Mouse (Mus musculus) bone marrow macrophage, adult 2 months (primary cell): ENCODE results near the gene Lsp1. TPM values are rescaled to one million over a fixed set of nuclear protein-coding genes. Genes with fewer than 3 reads are reported as not detected.
A peak's percentile ranks its signal among the peaks of the same experiment; 100 is the strongest.

Experiments
- H3K27ac ChIP-seq: 2 replicates; pipeline ENCODE4 v1.5.1; 2012; ENCODE audit warnings: low read depth, low read length; ENCODE audit not compliant: insufficient read depth
- H3K4me1 ChIP-seq: 2 replicates; pipeline ENCODE4 v1.6.1; 2012; ENCODE audit warnings: low read length; ENCODE audit not compliant: control insufficient read depth, insufficient read depth
- H3K4me3 ChIP-seq: 2 replicates; pipeline ENCODE4 v1.5.1; 2012; ENCODE audit warnings: mild to moderate bottlenecking, low read length, moderate library complexity; ENCODE audit not compliant: insufficient read depth
- CTCF ChIP-seq: IDR thresholded peaks from 2 replicates; pipeline ENCODE4 v1.5.1; 2012; ENCODE audit warnings: low read depth, mild to moderate bottlenecking, low read length, moderate library complexity
- POLR2A ChIP-seq: IDR thresholded peaks from 2 replicates; pipeline ENCODE4 v1.6.1; 2012; ENCODE audit warnings: mild to moderate bottlenecking, low read depth, low read length, borderline replicate concordance
- polyA plus RNA-seq: library from polyadenylated mRNA; stranded (reverse); fragments of >200 nt; gene quantifications from 2 replicates; pipeline ENCODE4 v1.2.4, GENCODE M21; 2012; ENCODE audit not compliant: missing spikeins, insufficient read depth, insufficient read length

Lsp1 gene
- polyA plus RNA-seq, 1 experiment = 327 TPM

- TF ChIP-seq POLR2A (no peak), CTCF (no peak)
- H3K4me1 ChIP-seq = peaks cover 63% of the 10 kb centered on the region
These were observed 1.8 kb upstream of the Lsp1 start for GRCm38 (mm10) chr7:142458676-142459298.

GRCm38 (mm10) chr7:142459299-142459691 is 1.3 kb upstream of the Lsp1 start:
- Histone ChIP-seq H3K27ac (no peak overlapping the region), H3K4me1 (peaks cover 63% of the 10 kb centered on the region), H3K4me3 (no peak overlapping the region)
- no peak for TF ChIP-seq POLR2A
- no peak for TF ChIP-seq CTCF

More at GRCm38 (mm10) chr7:142458676-142459298, 1.8 kb upstream of the Lsp1 start:
- Histone ChIP-seq H3K4me3 (no peak overlapping the region), H3K27ac (peak overlapping the region; percentile 73)

- H3K4me1 ChIP-seq = peaks cover 76% of the 10 kb centered on the region
- no peak for TF ChIP-seq POLR2A
- no peak for TF ChIP-seq CTCF
- peak overlapping the region; percentile 47 for H3K27ac ChIP-seq
- peak overlapping the region; percentile 39 for H3K4me3 ChIP-seq
These were observed 837 bp downstream of the Lsp1 start for GRCm38 (mm10) chr7:142461446-142461845.

- no peak for TF ChIP-seq CTCF
- no peak for TF ChIP-seq POLR2A
- Histone ChIP-seq H3K4me3 (no peak overlapping the region), H3K4me1 (peaks cover 68% of the 10 kb centered on the region), H3K27ac (no peak overlapping the region)
These were observed 1.6 kb downstream of the Lsp1 start for GRCm38 (mm10) chr7:142462190-142462589.

DNA sequence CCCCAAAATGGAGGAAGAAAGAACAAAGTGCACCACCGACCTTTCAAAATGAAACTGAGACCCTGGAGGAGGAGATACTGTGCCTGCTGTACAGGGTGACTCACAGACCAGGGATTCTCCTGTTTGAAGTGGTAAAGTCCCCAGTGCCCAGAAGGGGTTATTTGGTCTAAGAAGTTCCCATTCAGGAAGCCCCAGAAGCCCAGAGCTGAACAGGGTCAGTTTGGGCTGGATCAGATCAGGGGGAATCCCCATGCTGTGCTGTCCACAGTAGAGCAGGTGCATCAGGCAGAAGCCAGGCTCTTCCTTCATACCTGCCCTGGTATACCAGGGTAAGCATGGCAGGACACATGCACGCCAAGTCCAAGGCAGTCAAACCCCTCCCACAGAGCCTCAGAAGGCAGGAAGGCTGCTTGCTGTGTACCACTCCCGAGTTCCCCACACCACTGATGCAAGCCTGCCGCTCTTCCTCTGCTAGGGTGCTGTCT is 2.0 kb downstream of the Lsp1 start:
- no peak overlapping the region for H3K4me3 ChIP-seq
- no peak overlapping the region for H3K27ac ChIP-seq
- H3K4me1 ChIP-seq = peaks cover 64% of the 10 kb centered on the region
- TF ChIP-seq POLR2A (no peak), CTCF (no peak)

DNA sequence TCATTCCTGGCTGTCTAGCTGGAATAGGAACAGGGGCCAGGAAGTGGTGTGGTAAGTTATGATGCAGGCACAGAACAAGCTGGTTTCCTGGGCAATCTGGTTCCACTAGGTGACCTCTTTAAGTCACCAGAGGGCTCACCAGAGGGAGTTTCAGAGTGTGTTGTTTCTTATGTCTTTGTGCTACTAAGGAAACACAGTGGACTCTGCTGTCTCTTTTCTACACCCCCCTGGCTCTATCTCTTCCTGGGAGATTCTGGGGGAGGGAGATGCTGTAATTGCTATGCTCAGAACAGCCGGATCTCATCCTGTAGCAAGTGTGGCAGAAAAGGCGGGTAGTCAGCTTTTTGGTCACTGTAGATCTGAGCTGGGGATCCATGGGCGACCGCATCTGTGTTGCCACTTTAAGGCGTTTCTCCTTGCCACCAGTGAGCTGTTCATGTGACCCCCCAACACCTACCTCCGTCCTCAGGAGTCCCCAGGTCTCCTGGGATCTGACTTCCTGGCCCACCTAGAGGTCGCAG is 9.6 kb downstream of the Lsp1 start:
- Histone ChIP-seq H3K27ac (peak overlapping the region; percentile 15), H3K4me1 (peaks cover 23% of the 10 kb centered on the region), H3K4me3 (no peak overlapping the region)
- TF ChIP-seq POLR2A = no peak
- 0 out of 2 replicates have a peak, but pooled peaks have one; percentile 19 for TF ChIP-seq CTCF

GRCm38 (mm10) chr7:142470808-142471413 is 10.3 kb downstream of the Lsp1 start:
- H3K27ac ChIP-seq = peak overlapping the region; percentile 15
- no peak for TF ChIP-seq POLR2A
- no peak for TF ChIP-seq CTCF
- no peak overlapping the region for H3K4me3 ChIP-seq
- H3K4me1 ChIP-seq = peaks cover 16% of the 10 kb centered on the region

GRCm38 (mm10) chr7:142471414-142471861 is 10.8 kb downstream of the Lsp1 start:
- peaks cover 16% of the 10 kb centered on the region for H3K4me1 ChIP-seq
- H3K4me3 ChIP-seq = no peak overlapping the region
- TF ChIP-seq POLR2A (no peak), CTCF (no peak)
- no peak overlapping the region for H3K27ac ChIP-seq

DNA sequence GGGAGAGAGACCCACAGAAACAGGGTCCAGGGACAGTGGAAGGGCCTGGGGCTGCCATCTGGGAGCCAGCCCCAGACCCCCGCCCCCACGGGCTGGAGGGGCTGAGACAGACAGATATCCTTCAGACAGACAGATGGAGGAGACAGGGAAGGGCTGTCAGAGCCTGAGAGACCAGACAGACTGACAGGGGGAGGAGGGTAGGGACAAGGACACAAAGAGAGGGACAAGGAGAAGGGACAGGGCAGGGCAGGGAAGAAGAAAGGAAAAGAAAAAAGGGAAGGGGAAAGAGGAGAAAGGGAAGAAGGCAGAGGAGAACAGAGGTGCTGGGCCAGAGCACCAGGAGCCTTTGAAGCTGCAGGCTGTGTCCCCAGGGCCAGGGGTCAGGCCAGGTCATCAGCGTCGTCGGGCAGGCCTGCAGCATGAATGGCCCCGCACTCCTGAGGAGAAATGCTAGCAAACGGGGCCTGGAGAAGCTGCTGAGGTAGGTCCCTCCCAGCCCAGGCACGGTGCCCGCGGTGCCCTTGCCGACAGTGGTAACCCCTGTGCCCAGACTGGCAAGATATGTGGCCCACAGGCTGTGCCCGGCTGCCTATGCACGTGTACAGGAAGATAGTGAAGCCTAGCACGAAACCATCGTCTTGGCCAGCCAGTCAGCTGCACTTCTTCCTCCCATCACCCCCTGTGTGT is 11.4 kb downstream of the Lsp1 start:
- Histone ChIP-seq H3K4me1 (peaks cover 16% of the 10 kb centered on the region), H3K27ac (no peak overlapping the region), H3K4me3 (no peak overlapping the region)
- TF ChIP-seq CTCF (no peak), POLR2A (no peak)
